Mouse (Mus musculus): ENCODE results near the gene Gm20388. TPM values are rescaled to one million over a fixed set of nuclear protein-coding genes. Genes with fewer than 3 reads are reported as not detected.
A peak's percentile ranks its signal among the peaks of the same experiment; 100 is the strongest.

Gene Gm20388
- total RNA-seq, 1 experiment from 2014 or later: 3.6 TPM

- DNase-seq: peak; percentile 40
Measured at GRCm38 (mm10) chr8:122711891-122712365, 2801.3 kb downstream of the Gm20388 start.

- no peak for DNase-seq
Measured at GRCm38 (mm10) chr8:122712411-122713156, 2801.9 kb downstream of the Gm20388 start.

- DNase-seq: no peak
Measured at GRCm38 (mm10) chr8:122713157-122713518, 2802.5 kb downstream of the Gm20388 start.

- DNase-seq: no peak
Measured at GRCm38 (mm10) chr8:122716566-122716965, 2805.9 kb downstream of the Gm20388 start.

- DNase-seq: no peak
Measured at GRCm38 (mm10) chr8:122717869-122718509, 2807.3 kb downstream of the Gm20388 start.

GRCm38 (mm10) chr8:122718711-122719499 lies 2808.3 kb downstream of the Gm20388 start:
- DNase-seq: no peak

- DNase-seq: no peak
Measured at GRCm38 (mm10) chr8:122719500-122720065, 2808.9 kb downstream of the Gm20388 start.

- DNase-seq: peak; percentile 31
Measured at GRCm38 (mm10) chr8:122720070-122720729, 2809.6 kb downstream of the Gm20388 start.

GRCm38 (mm10) chr8:122720811-122721640 lies 2810.4 kb downstream of the Gm20388 start:
- DNase-seq: no peak

- no peak for DNase-seq
Measured at GRCm38 (mm10) chr8:122725187-122725586, 2814.5 kb downstream of the Gm20388 start.

GRCm38 (mm10) chr8:122726789-122727188 lies 2816.1 kb downstream of the Gm20388 start:
- no peak for DNase-seq

- no peak for DNase-seq
Measured at GRCm38 (mm10) chr8:122727412-122727811, 2816.8 kb downstream of the Gm20388 start.

- no peak for DNase-seq
Measured at GRCm38 (mm10) chr8:122728630-122729029, 2818.0 kb downstream of the Gm20388 start.

- DNase-seq: no peak
Measured at GRCm38 (mm10) chr8:122735110-122735509, 2824.5 kb downstream of the Gm20388 start.

GRCm38 (mm10) chr8:122735542-122736473 lies 2825.2 kb downstream of the Gm20388 start:
- no peak for DNase-seq

GRCm38 (mm10) chr8:122736623-122737022 lies 2826.0 kb downstream of the Gm20388 start:
- no peak for DNase-seq

GRCm38 (mm10) chr8:122737071-122737470 lies 2826.4 kb downstream of the Gm20388 start:
- DNase-seq: no peak

GRCm38 (mm10) chr8:122737886-122738285 lies 2827.2 kb downstream of the Gm20388 start:
- DNase-seq: no peak

- DNase-seq: no peak
Measured at GRCm38 (mm10) chr8:122739102-122739725, 2828.6 kb downstream of the Gm20388 start.
